Mouse (Mus musculus) kidney, postnatal 36 days (tissue): ENCODE measurements at regions not wholly inside any gene's neighbourhood (a gene's known extent, or its start where the extent isn't known, plus 50 kb on each side); places are given as distances from the start of the nearest gene placed in this dataset.

ENCODE experiments used
- DNase-seq, 2 experiments: peaks; one replicate each; pipeline ENCODE4 v3.0.0; 2021 to 2022; ENCODE audit warnings: mixed read lengths in 2 of 2

- DNase-seq = no peak
These were observed 201.7 kb upstream of the Nrip1 start for GRCm38 (mm10) chr16:76575281-76575680.

- DNase-seq = peak; percentile 34 to 35
These were observed 192.6 kb upstream of the Nrip1 start for GRCm38 (mm10) chr16:76566220-76566619.

DNA sequence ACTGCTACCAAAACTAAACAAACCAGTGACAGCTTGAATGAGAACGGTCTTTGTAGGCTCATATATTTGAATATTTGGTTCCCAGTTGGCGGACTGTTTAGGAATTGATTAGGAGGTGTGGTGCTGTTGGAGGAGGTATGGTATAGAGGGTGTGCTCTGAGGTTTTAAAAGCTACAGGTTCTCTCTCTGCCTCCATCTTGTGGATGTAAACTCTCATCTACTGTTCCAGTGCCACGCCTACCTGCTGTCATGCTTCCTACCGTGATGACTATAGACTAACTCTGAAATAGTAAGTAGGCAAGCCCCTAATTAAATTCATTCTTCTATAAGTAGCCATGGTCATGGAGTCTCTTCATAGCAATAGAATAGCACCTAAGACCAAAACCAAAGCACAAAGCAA is 181.2 kb upstream of the Nrip1 start:
- no peak for DNase-seq

GRCm38 (mm10) chr16:76549628-76550027 is 176.0 kb upstream of the Nrip1 start:
- DNase-seq = no peak

GRCm38 (mm10) chr16:76547087-76547486 is 173.5 kb upstream of the Nrip1 start:
- no peak for DNase-seq

GRCm38 (mm10) chr16:76546632-76547031 is 173.0 kb upstream of the Nrip1 start:
- no peak for DNase-seq

- DNase-seq = no peak
These were observed 172.3 kb upstream of the Nrip1 start for GRCm38 (mm10) chr16:76545942-76546341.

- no peak for DNase-seq
These were observed 171.3 kb upstream of the Nrip1 start for GRCm38 (mm10) chr16:76544972-76545371.

DNA sequence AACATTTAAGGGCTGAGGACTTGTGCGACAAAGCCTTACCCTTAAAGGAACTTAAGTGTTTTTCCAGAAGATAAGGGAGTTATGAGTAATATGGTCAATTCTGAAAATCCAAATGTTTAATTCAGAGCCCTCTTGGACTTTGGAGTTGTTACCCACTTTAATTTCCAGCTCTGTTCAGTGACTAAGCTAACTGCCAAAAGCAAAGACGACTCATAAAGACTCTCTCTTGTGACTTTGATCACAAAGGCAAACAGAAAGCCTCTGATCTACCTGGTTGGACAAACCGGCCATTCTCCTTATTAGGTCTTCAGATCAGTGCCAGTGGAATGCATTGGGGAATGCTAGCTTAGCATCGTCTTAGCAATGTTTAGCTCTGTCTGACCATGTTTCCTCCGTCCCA is 167.3 kb upstream of the Nrip1 start:
- no peak for DNase-seq

GRCm38 (mm10) chr16:76540328-76540923 is 166.8 kb upstream of the Nrip1 start:
- DNase-seq = no peak

DNA sequence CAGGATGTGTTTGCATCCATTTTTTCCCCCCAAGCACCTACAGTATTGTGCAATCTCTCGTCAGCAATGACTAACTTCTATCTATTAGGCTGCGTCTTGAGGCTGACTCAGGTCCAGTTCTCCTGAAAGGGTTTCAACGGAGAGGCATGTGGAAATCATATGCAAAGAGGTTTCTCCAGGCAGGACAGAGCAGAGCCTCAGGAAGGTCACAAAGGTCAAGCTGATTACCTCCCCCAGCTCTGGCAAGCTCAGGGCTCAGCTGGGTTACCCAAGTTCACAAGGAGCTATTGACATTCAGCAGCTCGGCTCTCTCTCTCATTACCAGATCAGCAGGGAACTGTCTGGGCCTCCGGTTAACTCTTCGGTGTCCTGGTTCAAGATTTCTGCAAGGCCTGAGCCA is 166.0 kb upstream of the Nrip1 start:
- peak; percentile 43 to 53 for DNase-seq

DNA sequence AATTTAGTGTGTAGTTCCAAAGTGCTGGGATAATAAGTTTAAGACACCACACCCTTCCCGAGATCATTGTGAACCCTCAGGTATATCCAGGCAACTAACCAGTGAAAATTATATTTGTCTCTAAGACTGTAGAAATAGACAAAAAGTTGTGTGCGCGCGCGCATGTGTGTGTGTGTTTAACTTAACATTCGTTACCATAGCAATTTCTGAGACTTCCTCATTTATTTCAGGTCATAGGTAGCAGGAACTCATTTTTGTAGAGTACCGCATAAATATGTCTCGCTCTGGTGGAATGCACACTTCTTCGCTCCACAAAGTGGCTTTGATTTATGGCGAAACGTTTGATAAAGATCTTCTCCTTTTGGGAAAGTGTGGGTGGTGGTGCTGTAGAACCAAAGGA is 164.2 kb upstream of the Nrip1 start:
- no peak for DNase-seq

DNA sequence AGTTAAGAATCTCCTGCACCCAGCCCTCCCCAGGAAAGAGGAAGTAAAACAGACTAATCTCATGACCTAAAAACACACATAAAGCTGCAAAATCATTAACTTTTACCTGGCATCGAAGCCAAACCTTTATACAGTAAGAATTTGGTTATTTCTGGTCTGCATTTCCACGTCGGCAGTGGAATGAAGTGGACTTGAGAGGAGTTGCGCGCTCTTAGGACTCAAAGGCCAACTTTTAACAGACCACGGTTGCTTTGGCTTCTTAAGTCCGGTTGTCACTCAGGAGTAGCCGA is 159.2 kb upstream of the Nrip1 start:
- DNase-seq = peak; percentile 38 to 58

DNA sequence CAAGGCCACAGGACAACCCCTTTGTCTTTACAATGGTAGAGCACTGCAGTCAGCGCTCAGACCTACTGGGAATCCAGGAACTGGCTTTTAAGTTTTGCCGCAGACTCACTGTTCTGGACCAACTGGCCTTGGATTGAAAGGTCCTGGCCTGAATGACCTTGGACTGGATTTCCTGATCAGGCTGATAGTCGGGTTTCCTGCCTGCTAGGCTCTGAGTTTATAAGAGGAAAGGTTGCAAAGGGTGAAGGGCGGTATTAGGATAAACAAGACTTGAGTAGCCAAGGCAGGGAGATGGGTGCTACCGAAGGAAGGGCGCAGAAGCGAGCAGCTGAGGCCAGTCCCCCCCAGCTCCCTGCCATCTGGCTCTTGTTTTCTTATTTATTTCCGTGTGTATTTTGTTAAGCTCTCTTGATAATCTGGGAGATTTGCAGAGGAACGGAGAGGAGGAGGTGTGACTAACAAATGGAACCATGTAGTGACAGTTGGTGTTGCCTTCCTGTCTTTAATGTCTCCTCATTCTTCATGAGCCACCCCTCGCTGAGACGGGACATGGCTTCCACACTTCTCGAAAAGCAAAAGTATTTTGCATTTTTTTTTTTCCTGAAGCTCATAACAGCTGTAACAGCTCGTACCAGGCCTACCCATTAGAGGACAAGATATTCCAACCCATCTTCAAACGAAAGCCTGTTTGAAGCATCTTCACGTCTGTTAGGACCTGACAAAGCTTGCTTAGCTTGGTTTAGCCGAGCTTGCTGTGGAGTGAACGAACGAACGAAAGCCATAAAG is 158.7 kb upstream of the Nrip1 start:
- peak; percentile 51 to 65 for DNase-seq

- peak in 1 of 2 experiments; percentile 44 for DNase-seq
These were observed 157.3 kb upstream of the Nrip1 start for GRCm38 (mm10) chr16:76530886-76531285.

DNA sequence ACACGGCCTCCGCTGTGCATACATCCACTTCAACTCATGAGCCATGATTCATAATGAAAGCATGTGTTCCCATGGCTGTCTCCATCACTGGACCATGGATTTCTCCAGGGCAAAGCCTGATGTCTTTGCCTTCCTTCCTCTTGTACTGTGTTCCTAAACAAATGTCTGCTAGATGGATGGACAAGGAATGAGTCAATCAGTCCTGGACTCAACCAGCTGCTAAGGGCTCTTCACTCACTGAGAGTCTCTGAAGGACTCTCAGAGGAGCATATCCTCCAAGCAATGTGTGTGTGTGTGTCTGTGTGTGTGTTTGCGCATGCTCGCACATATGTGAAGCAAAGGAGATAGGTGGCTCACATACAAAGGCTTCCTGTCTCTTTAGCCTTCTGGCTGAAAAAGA is 156.0 kb upstream of the Nrip1 start:
- DNase-seq = no peak

DNA sequence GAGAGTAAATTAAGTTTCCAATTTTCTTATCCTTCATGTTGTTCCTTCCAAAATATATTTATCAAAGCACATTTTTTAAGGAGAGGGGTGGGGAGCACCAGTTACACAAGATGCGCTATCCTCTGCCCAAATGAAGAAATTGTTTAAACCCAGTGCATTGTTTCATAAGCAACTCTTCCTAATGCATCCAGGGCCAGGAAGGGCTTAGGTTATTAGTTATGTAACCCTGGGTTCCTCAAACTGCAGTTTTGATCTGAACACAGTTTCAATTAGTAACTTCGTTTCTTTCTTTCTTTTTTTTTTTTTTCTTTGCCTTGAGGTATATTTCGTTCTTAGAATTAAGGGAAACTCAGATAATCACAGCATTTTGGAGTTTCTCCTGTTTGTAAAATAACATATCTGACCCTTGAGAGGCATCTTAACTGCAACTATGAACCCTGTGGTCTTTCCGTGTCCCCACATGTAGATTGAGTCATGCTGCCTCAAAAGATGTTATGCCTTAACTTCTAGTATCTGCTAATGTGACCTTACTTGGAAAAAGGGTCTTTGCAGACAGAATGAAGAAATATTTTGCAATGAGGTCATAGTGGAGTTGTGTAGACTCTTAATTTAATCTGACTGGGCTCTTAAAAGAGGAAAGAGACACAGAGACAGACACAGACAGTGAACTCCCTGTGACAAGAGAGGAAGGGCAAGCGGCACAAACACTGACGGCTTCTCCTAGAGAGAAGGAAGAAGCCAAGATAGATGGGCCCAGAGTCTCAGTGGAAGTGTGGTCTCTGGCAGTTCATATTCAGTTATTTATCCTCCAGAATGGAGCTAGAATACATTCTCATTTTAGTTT is 153.7 kb upstream of the Nrip1 start:
- no peak for DNase-seq

- DNase-seq = no peak
These were observed 151.9 kb upstream of the Nrip1 start for GRCm38 (mm10) chr16:76525563-76525962.

DNA sequence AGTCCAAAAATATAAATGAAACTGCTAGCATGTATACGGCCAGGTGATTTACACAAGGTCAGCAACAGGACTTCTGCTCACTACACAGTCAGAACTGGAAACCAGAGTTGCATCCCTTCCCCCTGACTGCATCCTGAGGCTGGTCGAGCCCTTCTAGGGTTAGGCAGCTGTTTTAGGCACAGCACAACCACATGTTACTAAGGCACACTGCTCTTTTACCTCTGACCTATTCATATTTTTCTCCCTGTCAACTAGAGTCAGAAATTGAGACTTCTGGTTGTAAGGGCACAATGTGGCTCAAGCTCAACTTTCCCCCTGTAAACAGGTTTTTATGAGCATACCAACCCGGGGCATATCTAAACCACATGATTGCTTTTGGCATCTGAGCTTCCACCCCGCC is 151.3 kb upstream of the Nrip1 start:
- DNase-seq = no peak

GRCm38 (mm10) chr16:76521142-76521541 is 147.5 kb upstream of the Nrip1 start:
- DNase-seq = no peak

GRCm38 (mm10) chr16:76520643-76520993 is 147.0 kb upstream of the Nrip1 start:
- no peak for DNase-seq

DNA sequence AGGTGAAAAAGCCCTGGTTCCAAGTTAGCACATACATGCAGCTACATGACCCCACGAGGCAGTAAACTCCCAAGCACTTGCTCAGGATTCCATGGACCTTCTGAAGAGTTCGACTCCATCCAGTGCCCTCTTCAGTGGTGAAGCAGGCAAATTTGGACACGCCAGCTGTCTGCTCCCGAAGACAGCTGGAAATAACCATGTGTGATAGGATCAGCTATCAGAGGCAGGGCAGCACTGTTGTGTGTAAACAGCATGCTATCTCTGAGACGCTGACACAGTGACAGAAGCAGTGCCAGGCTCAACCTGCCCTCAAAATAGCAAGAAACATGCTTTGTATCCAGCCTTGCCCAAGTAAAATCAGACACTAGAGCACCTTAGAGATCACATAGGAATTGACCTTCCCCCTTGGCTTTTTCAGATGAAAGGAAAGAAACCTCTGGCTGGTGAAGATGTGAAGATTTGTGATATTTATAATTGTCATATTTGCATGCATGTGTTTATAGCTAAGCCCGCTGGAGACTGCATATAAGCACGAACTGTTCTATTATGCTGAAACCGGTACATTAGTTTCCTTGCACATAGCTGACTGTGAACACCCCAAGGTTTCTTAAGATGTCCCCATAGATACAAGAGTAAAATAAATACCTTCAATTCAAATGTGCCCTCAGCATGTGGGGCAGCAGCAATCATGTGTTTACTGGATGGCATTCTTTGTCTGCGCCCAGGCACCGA is 146.4 kb upstream of the Nrip1 start:
- no peak for DNase-seq

GRCm38 (mm10) chr16:76510861-76511260 is 137.2 kb upstream of the Nrip1 start:
- no peak for DNase-seq
